8 mouse cellular contexts compared by ENCODE assay signal in genomic region chr5:33278950-33279349, GRCm38 (mm10). TPM values are rescaled to one million over a fixed set of nuclear protein-coding genes. Genes with fewer than 3 reads are reported as not detected.
A peak's percentile ranks its signal among the peaks of the same experiment; 100 is the strongest.
DNase-seq lines count a peak whose midpoint lies in the region; ATAC-seq and TF ChIP-seq lines count a peak whose summit lies in the region.

No protein-coding gene starts in this region.

- H3K4me1 ChIP-seq in hindbrain, postnatal 0 days (ENCODE audit: insufficient read depth, low read length), result no peaks in the 10 kb centered on the region
- peaks cover 3% of the 10 kb centered on the region; the same call in 1 of the 2 replicates for H3K4me1 ChIP-seq in hindbrain, embryonic 10.5 days (replicated peaks)

- no peak for ATAC-seq in hindbrain, postnatal 0 days
- no peak for ATAC-seq in megakaryocyte-erythroid progenitor cell, adult 5-6 weeks (replicated peaks; ENCODE audit: low FRiP score, low TSS enrichment, poor library complexity, severe bottlenecking)

- WGBS in hindbrain, postnatal 0 days, result 58% methylated on average over 5 of the region's 5 CpGs
- WGBS in hindbrain, embryonic 10.5 days, result 52% methylated on average over 5 of the region's 5 CpGs

- TF ChIP-seq CTCF in hindbrain, postnatal 0 days (IDR thresholded peaks at IDR 0.05; ENCODE audit: low read depth), result peak; percentile 60

- no peak overlapping the region for H3K9ac ChIP-seq in hindbrain, postnatal 0 days (replicated peaks; ENCODE audit: low read length)

- intact Hi-C loops in gastrocnemius, postnatal 36 days (cut with DNase I), result loop anchor here (2.0 to 5.0 kb wide), 2 partner anchors 63 to 96 kb away; no protein-coding TSS in a partner anchor

- H3K4me2 ChIP-seq in hindbrain, postnatal 0 days (ENCODE audit: low read depth, low read length), result no peak overlapping the region

- no peak overlapping the region for H3K4me3 ChIP-seq in hindbrain, postnatal 0 days (ENCODE audit: low read length)
- no peak overlapping the region for H3K4me3 ChIP-seq in hindbrain, embryonic 10.5 days

- no peaks in the 10 kb centered on the region for H3K9me3 ChIP-seq in hindbrain, postnatal 0 days (ENCODE audit: low read length)
- no peaks in the 10 kb centered on the region for H3K9me3 ChIP-seq in hindbrain, embryonic 10.5 days

- H3K27me3 ChIP-seq in hindbrain, postnatal 0 days (ENCODE audit: insufficient read depth, low read length), result no peaks in the 10 kb centered on the region
- no peaks in the 10 kb centered on the region for H3K27me3 ChIP-seq in hindbrain, embryonic 10.5 days (ENCODE audit: insufficient read depth, poor library complexity, severe bottlenecking)

- no peaks in the 10 kb centered on the region for H3K36me3 ChIP-seq in hindbrain, postnatal 0 days (ENCODE audit: insufficient read depth, low read length)
- no peaks in the 10 kb centered on the region for H3K36me3 ChIP-seq in hindbrain, embryonic 10.5 days

- H3K27ac ChIP-seq in hindbrain, postnatal 0 days, result no peak overlapping the region
- H3K27ac ChIP-seq in hindbrain, embryonic 10.5 days, result no peak overlapping the region

- peak; percentile 77 for DNase-seq in hindbrain, postnatal 0 days (ENCODE audit: low spot score)
- DNase-seq in hindbrain, embryonic 10.5 days (ENCODE audit: low spot score), result no peak
- peak; percentile 22 for DNase-seq in right cerebral cortex, postnatal 14 days
- no peak for DNase-seq in right cerebral cortex, adult 18-20 months
- DNase-seq in embryo, embryonic 11 days, result peak; percentile 72
- DNase-seq in thymus, postnatal 4 days, result peak; percentile 57
- DNase-seq in gastrocnemius, postnatal 36 days, result no peak

RNA-seq across cellular contexts. Expression of gene Ctbp1, which starts 4.2 kb away (rescaled TPM):
- total RNA-seq in hindbrain, postnatal 0 days (2014; rRNA removed), result 468 and 519 TPM in 2 replicates
- polyA plus RNA-seq in hindbrain, postnatal 0 days (2015; fragmentation: Nextera tagmentation; extraction: Ambion mirVana), result 372 and 378 TPM in 2 replicates
- polyA plus RNA-seq in hindbrain, embryonic 10.5 days (2016; fragmentation: Nextera tagmentation; extraction: Ambion mirVana), result 466 and 504 TPM in 2 replicates
- total RNA-seq in megakaryocyte-erythroid progenitor cell, adult 5-6 weeks (2014; fragmentation: Nextera tagmentation), result 208 and 216 TPM in 2 replicates
- 136 and 192 TPM in 2 replicates for total RNA-seq in megakaryocyte-erythroid progenitor cell, adult 5-6 weeks (2017)
- total RNA-seq in gastrocnemius, postnatal 36 days (2021), result 100 to 1,000 TPM; 202 to 219 TPM

RNA-seq across cellular contexts. Expression of gene Maea, which starts 56.4 kb away (rescaled TPM):
- total RNA-seq in hindbrain, postnatal 0 days (2014; rRNA removed), result 130 and 131 TPM in 2 replicates
- 119 and 127 TPM in 2 replicates for polyA plus RNA-seq in hindbrain, postnatal 0 days (2015; fragmentation: Nextera tagmentation; extraction: Ambion mirVana)
- polyA plus RNA-seq in hindbrain, embryonic 10.5 days (2016; fragmentation: Nextera tagmentation; extraction: Ambion mirVana), result 154 and 164 TPM in 2 replicates
- total RNA-seq in megakaryocyte-erythroid progenitor cell, adult 5-6 weeks (2014; fragmentation: Nextera tagmentation), result 60.4 and 69.2 TPM in 2 replicates
- 218 and 226 TPM in 2 replicates for total RNA-seq in megakaryocyte-erythroid progenitor cell, adult 5-6 weeks (2017)
- 10 to 100 TPM; 57.8 to 62.5 TPM for total RNA-seq in gastrocnemius, postnatal 36 days (2021)

Comparison
In these comparisons a context has a peak if more than half of its experiments do, and no peak if none do; other contexts are left out.
1. DNase-seq: peak in hindbrain, postnatal 0 days (single experiment), right cerebral cortex, postnatal 14 days (single experiment), embryo, embryonic 11 days (single experiment) and thymus, postnatal 4 days (single experiment); none in hindbrain, embryonic 10.5 days (single experiment), right cerebral cortex, adult 18-20 months (single experiment) and gastrocnemius, postnatal 36 days (0 of 2).